Mouse (Mus musculus): ENCODE data around the gene Hnrnpab.
"Not testable (repeated sequence)": the region's sequence is repeated elsewhere in the genome, so short reads cannot be mapped to it uniquely, and the experiment has no call there.

Hnrnpab gene

GRCm38 (mm10) chr11:51635127-51635524 lies 28.5 kb upstream of the Hnrnpab start:
- no peak for DNase-seq (ENCODE audit: low read depth)

DNA sequence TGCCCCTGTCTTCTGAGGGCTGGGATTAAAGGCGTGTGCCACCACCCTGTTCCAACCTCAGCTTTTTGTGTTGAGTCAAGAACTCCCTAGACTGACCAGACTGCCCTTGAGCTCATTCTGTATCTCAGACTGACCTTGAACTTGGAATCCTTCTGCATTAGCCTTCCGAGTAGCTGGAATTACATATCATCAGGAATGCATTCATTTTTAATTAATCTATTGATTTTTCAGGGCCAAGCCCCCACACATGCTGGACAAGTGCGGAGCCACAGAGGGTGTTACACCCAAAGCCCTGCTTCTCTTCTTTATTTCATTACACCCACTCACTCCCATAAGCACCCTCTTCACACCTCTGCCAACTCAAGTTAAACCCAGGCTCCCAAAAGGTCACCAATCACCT lies 27.1 kb upstream of the Hnrnpab start:
- no peak for DNase-seq (ENCODE audit: low read depth)

DNA sequence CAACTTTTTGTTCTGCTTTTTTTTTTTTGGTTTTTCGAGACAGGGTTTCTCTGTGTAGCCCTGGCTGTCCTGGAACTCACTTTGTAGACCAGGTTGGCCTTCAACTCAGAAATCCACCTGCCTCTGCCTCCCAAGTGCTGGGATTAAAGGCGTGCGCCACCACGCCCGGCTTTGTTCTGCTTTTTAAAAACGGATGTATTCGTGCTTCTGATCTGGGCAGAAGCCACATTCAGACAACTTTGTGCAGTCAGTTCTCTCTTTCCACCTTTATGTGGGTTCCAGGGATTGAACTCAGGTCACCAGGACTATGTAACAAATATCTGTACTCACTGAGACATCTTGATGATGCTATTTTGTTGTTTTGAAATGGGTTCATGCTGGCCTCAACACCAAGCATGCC lies 26.6 kb upstream of the Hnrnpab start:
- DNase-seq (ENCODE audit: low read depth), result not testable (repeated sequence)

GRCm38 (mm10) chr11:51632130-51632753 lies 25.6 kb upstream of the Hnrnpab start:
- no peak for DNase-seq (ENCODE audit: low read depth)

GRCm38 (mm10) chr11:51629651-51630314 lies 23.1 kb upstream of the Hnrnpab start:
- no peak for DNase-seq (ENCODE audit: low read depth)

GRCm38 (mm10) chr11:51627907-51628306 lies 21.3 kb upstream of the Hnrnpab start:
- no peak for DNase-seq (ENCODE audit: low read depth)

DNA sequence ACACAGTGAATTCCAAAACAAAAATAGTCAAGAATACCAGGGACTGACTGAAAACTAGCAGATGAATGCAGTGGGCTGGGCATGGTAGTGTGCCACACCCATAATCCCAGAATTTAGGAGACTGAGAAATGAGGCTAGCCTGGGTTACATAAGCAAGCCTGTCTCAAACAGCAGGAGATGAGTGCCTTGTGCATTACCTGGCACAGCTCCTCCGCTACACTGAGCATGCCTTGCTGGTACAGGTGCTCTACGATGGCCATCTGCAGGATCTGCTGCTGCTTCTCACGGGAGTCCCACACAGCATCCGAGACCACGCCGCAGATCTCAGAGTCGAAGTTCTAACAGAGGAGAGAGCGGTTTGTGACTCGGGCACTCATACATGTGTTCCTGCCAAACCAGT lies 20.8 kb upstream of the Hnrnpab start:
- no peak for DNase-seq (ENCODE audit: low read depth)

DNA sequence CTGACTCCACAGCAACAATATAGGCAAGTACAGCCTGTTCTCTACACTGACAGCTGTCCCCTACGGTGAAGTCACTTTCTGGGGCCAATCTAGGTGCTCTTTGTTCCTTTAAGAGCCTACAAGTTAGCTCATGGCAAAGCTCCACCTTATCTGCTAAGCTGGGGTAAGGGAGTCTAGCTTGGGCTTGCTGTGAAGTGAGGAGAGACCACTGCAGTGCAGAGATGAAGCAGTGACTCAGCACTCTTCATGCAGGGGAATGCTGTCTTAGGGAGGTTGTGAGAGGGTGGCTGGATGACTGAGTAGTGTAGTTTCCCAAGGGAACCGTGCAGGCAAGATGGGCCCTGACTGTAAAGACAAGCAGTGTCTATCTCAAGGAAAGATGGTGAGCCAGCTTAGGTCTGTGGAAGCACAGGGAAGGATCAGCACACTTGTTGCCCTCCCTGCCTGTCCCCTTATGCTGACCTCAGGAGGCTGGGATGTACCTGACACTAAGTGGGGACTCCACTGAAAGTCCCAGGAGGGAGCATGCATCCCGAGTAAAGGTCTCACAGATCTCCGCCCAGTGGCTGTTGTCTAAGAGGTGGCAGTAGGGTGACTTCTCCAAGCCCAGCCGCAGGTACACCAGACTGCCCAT lies 18.7 kb upstream of the Hnrnpab start:
- no peak for DNase-seq (ENCODE audit: low read depth)

GRCm38 (mm10) chr11:51622971-51623491 lies 16.4 kb upstream of the Hnrnpab start:
- no peak for DNase-seq (ENCODE audit: low read depth)

GRCm38 (mm10) chr11:51621776-51622175 lies 15.1 kb upstream of the Hnrnpab start:
- DNase-seq (ENCODE audit: low read depth), result no peak

DNA sequence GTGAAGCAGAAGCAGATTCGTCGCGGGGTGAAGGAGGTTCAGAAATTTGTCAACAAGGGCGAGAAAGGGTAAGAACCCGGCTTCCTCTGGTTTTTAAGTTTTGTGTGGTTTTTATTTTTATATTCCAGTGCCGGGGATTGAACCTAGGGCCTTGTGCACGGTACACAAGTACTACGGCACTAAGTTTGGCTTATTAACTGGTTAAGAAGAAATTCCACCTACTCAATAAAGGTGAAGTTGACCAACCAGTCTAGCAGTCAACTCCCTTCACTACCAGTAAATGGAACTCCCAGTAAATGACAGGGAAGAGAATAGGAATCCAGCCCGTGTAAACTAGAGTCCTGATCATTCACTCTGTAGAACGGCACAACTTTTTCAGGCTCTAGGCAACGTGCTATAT lies 13.4 kb upstream of the Hnrnpab start:
- DNase-seq (ENCODE audit: low read depth), result no peak

DNA sequence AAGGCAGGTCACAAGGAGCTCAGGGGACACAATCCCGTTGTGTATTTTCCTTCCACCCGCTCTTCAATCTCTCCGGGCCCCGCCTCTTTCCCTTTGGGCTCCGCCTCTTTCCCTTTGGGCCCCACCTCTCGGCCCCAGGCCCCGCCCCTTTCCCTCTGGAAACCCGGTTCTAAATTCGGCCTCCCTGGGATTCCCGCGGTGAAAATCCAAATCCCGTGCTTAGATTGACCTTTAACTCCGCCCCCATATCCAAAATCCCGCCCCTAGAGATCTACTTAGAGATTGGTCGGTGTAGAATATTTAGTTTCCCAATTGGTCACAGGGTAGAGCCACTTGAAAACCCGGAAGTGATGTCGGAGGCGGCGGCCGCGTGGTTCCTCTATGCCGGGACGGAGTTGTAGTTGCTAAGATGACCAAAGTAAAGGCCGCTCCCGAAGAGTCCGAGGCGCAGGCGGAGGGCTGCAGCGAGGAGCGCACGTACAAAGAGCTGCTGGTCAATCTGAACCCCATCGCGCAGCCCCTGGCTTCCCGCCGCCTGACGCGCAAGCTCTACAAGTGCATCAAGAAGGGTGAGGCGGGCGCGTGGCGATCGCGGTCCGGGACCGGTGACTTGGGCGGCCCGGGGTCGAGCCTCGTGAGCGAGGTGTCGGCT lies 12.9 kb upstream of the Hnrnpab start, which contains the start of gene Nhp2:
Nhp2 (plus strand) TSS at position 327 of the 652 bp plus-strand sequence.
- peak; percentile 98 for DNase-seq (ENCODE audit: low read depth)

DNA sequence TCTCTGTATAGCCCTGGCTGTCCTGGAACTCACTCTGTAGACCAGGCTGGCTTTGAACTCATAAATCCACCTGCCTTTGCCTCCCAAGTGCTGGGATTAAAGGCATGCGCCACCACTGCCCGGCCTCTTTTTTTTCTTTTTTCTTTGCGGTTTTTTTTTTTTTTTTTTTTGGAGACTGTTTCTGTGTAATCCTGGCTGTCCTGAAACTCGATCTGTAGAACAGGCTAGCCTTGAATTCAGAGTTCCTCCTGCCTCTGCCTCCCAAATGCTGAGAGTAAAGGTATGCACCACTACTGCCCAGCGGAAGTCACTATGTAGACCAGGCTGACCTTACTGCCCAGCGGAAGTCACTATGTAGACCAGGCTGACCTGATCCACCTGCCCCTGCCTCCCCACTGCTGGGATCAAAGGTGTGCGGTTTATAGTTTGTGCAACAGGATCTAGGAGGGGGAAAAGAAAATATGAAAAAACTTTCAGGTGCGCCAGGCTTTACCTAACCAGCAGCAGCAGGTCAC lies 12.3 kb upstream of the Hnrnpab start:
- no peak for DNase-seq (ENCODE audit: low read depth)

DNA sequence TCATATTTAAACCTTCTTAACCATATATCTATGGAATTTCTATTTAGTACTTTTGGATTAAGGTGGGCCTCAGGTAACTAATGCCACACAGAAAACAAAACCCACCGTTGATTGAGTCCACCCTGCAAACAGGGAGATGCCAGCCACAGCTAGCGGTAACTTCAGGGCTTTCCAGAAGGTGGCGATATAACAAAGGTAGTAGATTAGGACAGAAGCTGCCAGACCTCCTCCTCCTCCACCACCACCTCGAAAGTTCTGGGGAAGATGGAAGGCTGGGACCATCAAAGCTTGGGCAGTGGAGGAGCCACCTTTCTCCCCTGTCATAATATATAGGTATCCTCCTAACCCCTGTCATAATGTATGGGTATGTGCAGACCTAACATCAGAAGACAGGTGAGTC lies 11.0 kb upstream of the Hnrnpab start:
- DNase-seq (ENCODE audit: low read depth), result peak; percentile 89

- not testable (repeated sequence) for DNase-seq (ENCODE audit: low read depth)
Measured at GRCm38 (mm10) chr11:51616113-51616512, 9.5 kb upstream of the Hnrnpab start.

DNA sequence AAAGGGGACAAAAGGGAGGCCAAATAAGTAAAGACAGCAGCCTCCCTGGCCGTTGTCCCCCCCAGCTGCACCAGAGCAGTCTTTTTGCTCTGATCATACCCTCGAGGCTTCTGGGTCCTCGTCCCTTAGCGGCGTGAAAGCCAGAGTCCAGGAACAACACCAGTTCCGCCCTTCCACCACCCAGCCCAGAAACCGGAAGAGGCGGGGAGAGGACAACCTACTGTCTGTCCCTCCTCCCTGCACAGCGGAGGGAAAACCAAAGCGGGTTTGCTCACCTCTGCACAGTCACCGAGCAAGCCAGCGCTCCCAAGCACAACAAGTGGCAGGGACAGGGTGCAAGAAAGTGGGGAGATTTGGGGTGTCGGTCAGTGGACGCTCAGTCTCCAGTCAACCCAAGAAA lies 9.0 kb upstream of the Hnrnpab start:
- DNase-seq (ENCODE audit: low read depth), result peak; percentile 90

GRCm38 (mm10) chr11:51615129-51615528 lies 8.5 kb upstream of the Hnrnpab start:
- no peak for DNase-seq (ENCODE audit: low read depth)

DNA sequence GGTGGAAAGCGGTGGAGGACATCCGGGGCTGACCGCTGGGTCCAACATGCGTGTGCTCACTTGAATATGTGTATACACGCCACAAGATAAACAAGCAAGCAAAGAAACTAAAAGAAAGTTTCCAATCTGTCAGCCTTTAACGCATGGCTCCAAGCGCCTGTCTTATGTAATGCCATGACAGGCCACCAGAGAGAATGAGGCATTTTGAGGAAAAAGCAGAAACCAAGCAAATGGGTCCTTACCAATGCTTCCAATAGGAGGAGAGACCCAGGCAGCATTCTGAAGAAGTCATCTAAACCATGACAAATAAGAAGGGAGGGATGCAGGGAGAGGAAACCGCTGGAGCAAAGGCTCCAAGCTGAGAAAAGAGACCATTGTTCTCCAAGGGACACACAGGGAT lies 7.6 kb upstream of the Hnrnpab start:
- DNase-seq (ENCODE audit: low read depth), result no peak

DNA sequence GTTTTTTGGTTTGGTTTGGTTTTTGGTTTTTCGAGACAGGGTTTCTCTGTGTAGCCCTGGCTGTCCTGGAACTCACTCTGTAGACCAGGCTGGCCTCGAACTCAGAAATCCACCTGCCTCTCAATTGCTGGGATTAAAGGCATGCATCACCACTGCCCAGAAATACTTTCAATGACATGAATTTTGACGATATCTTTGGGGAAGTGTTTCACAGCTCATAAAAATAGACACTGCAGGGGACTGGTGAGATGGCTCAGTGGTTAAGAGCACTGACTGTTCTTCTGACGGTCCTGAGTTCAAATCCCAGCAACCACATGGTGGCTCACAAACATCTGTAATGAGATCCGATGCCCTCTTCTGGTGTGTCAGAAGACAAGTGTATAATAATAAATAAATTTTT lies 3.3 kb upstream of the Hnrnpab start:
- not testable (repeated sequence) for DNase-seq (ENCODE audit: low read depth)

GRCm38 (mm10) chr11:51609266-51609909 lies 2.7 kb upstream of the Hnrnpab start:
- DNase-seq (ENCODE audit: low read depth), result peak; percentile 50

DNA sequence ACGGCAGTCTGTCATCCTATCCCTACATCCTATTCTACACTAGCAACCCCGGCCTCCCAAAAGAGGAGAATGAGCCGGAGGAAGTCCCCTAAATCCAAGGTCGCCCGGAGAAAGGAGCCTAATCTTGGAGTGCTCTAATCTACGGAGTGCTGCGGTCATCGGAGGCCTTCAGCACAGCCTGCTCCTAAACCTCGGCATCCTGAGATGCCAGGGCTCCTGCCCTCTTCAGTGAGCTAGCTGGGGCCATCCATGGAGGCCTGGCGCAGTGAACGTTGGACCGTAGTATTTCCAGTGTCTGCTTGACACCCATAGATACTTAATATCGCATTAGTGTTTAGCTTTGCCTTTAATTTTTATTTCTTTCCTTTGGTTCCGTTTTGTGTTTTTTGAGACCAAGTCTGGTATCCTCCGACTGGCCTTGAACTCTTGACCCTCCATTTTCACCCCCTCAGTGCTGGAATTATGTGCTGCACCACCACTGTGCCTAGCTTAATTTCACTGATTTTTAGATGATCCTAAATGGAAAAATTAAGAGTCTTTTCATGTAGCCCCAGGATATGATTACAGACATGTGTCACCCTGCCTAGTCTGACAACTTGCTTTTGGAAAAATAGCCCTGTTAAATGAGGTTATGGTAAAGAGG lies 570 bp upstream of the Hnrnpab start:
- no peak for DNase-seq (ENCODE audit: low read depth)

Measured in induced T-regulatory cell, adult 2 months (primary cell).